Mouse (Mus musculus) stomach, postnatal 0 days (tissue): ENCODE measurements around the gene 4930556J24Rik. TPM values are rescaled to one million over a fixed set of nuclear protein-coding genes. Genes with fewer than 3 reads are reported as not detected.

ENCODE experiments used
- ATAC-seq: fragments of 200-750 bp; cut with Nextera tagmentation; 2 replicates; pipeline ENCODE4 v1.8.0; 2017; ENCODE audit not compliant: low FRiP score, low TSS enrichment
- DNase-seq: peaks from one replicate; pipeline ENCODE4 v3.0.0-alpha.2; 2016; ENCODE audit warnings: low spot score
- H3K27ac ChIP-seq: fragments of 300-500 bp; sonication (generic); replicated peaks from 2 replicates; pipeline ENCODE4 v1.5.1; 2014; ENCODE audit warnings: mild to moderate bottlenecking, control low read depth
- H3K27me3 ChIP-seq: fragments of 300-500 bp; sonication (generic); 2 replicates; pipeline ENCODE4 v1.6.1; 2014; ENCODE audit warnings: low read length; ENCODE audit not compliant: control insufficient read depth, insufficient read depth
- H3K36me3 ChIP-seq: fragments of 300-500 bp; sonication (generic); 2 replicates; pipeline ENCODE4 v1.6.1; 2014; ENCODE audit warnings: low read length, mixed read lengths; ENCODE audit not compliant: control insufficient read depth, insufficient read depth
- H3K4me1 ChIP-seq: fragments of 300-500 bp; sonication (generic); replicated peaks from 2 replicates; pipeline ENCODE4 v1.6.1; 2014; ENCODE audit warnings: antibody characterized with exemption; ENCODE audit not compliant: control insufficient read depth, insufficient read depth
- H3K4me2 ChIP-seq: fragments of 300-500 bp; sonication (generic); replicated peaks from 2 replicates; pipeline ENCODE4 v1.6.1; 2014; ENCODE audit warnings: low read depth, mild to moderate bottlenecking, control low read depth, moderate library complexity
- H3K4me3 ChIP-seq: fragments of 300-500 bp; sonication (generic); 2 replicates; pipeline ENCODE4 v1.5.1; 2014; ENCODE audit warnings: low read depth, low read length, control low read depth
- H3K9ac ChIP-seq: fragments of 300-500 bp; sonication (generic); 2 replicates; pipeline ENCODE4 v1.6.1; 2014; ENCODE audit warnings: mild to moderate bottlenecking, low read length, control low read depth, mixed read lengths
- H3K9me3 ChIP-seq: fragments of 300-500 bp; sonication (generic); 2 replicates; pipeline ENCODE4 v1.6.1; 2016; ENCODE audit warnings: low read length; ENCODE audit not compliant: control insufficient read depth
- CTCF ChIP-seq: IDR thresholded peaks from 2 replicates; pipeline ENCODE4 v1.5.1; 2016; ENCODE audit warnings: antibody characterized with exemption, low read depth, mild to moderate bottlenecking, moderate library complexity
- EP300 ChIP-seq: optimal IDR thresholded peaks from 2 replicates; pipeline ENCODE3; 2016; ENCODE audit warnings: antibody characterized with exemption
- WGBS: fragments of 180-500 bp; shearing (Covaris S2); extraction: QIAGEN DNeasy Blood & Tissue Kit; methylation state at CpG from one replicate; pipeline ENCODE4 v1.1.7; 2014; 5-methylcytosine and 5-hydroxymethylcytosine counted together
- polyA plus RNA-seq: library from polyadenylated mRNA; unstranded; fragments of >200 nt; fragmentation: Nextera tagmentation; extraction: Ambion mirVana; gene quantifications from 2 replicates; pipeline ENCODE4 v1.2.1, GENCODE M21; 2015

The 4930556J24Rik gene
- polyA plus RNA-seq, 1 experiment from 2014 or later, result 0.08 TPM

GRCm38 (mm10) chr11:3936318-3936717 lies 40.3 kb downstream of the 4930556J24Rik start:
- ATAC-seq, result no peak
- H3K4me3 ChIP-seq, result no peak overlapping the region
- WGBS, result 91% methylated on average over 3 of the region's 3 CpGs

GRCm38 (mm10) chr11:3935135-3935534 lies 41.4 kb downstream of the 4930556J24Rik start:
- Histone ChIP-seq H3K9me3 (no peaks in the 10 kb centered on the region), H3K4me3 (no peak overlapping the region), H3K36me3 (no peaks in the 10 kb centered on the region), H3K27me3 (no peaks in the 10 kb centered on the region), H3K9ac (no peak overlapping the region), H3K27ac (no peak overlapping the region), H3K4me2 (no peak overlapping the region), H3K4me1 (no peaks in the 10 kb centered on the region)
- DNase-seq (no peak), ATAC-seq (no peak)
- WGBS, result 72% methylated on average over 4 of the region's 4 CpGs
- TF ChIP-seq CTCF (no peak), EP300 (no peak)

More at GRCm38 (mm10) chr11:3936318-3936717, 40.3 kb downstream of the 4930556J24Rik start:
- no peaks in the 10 kb centered on the region for H3K4me1 ChIP-seq
- H3K9me3 ChIP-seq, result no peaks in the 10 kb centered on the region
- no peak overlapping the region for H3K4me2 ChIP-seq
- DNase-seq, result no peak
- H3K9ac ChIP-seq, result no peak overlapping the region
- TF ChIP-seq EP300 (no peak), CTCF (no peak)
- H3K27ac ChIP-seq, result no peak overlapping the region
- H3K27me3 ChIP-seq, result no peaks in the 10 kb centered on the region
- no peaks in the 10 kb centered on the region for H3K36me3 ChIP-seq

GRCm38 (mm10) chr11:3933756-3934285 lies 42.8 kb downstream of the 4930556J24Rik start:
- ATAC-seq, result no peak
- H3K27ac ChIP-seq, result no peak overlapping the region
- no peak overlapping the region for H3K9ac ChIP-seq
- no peaks in the 10 kb centered on the region for H3K9me3 ChIP-seq
- no peak overlapping the region for H3K4me3 ChIP-seq
- H3K4me1 ChIP-seq, result no peaks in the 10 kb centered on the region
- WGBS, result 84% methylated on average over 9 of the region's 9 CpGs
- no peak for DNase-seq
- no peaks in the 10 kb centered on the region for H3K27me3 ChIP-seq
- no peaks in the 10 kb centered on the region for H3K36me3 ChIP-seq
- TF ChIP-seq CTCF (no peak), EP300 (no peak)
- H3K4me2 ChIP-seq, result no peak overlapping the region

- DNase-seq, result peak; percentile 86
- WGBS, result under 1% methylated on average over 18 of the region's 26 CpGs
- H3K4me1 ChIP-seq, result no peaks in the 10 kb centered on the region
- no peaks in the 10 kb centered on the region for H3K9me3 ChIP-seq
- H3K9ac ChIP-seq, result peak within 1 kb of the TSS; percentile 59
- H3K4me2 ChIP-seq, result peak within 1 kb of the TSS; percentile 69
- H3K4me3 ChIP-seq, result peak within 1 kb of the TSS; percentile 46
- H3K27ac ChIP-seq, result no peak within 1 kb of the TSS; the same call in 1 of the 2 replicates
- no peaks in the 10 kb centered on the region for H3K27me3 ChIP-seq
- no peak for TF ChIP-seq EP300
- TF ChIP-seq CTCF, result no peak
- no peaks in the 10 kb centered on the region for H3K36me3 ChIP-seq
- ATAC-seq, result peak; percentile 86
These were observed 44.9 kb downstream of the 4930556J24Rik start, which contains the start of gene Tcn2 for GRCm38 (mm10) chr11:3931511-3932211. TSS of gene Tcn2 (minus strand) at chr11:3932159.

- Histone ChIP-seq H3K4me2 (peak overlapping the region; percentile 69), H3K27me3 (no peaks in the 10 kb centered on the region), H3K4me3 (0 out of 2 replicates have a peak overlapping the region, but pooled peaks have one; percentile 46), H3K27ac (no peak overlapping the region), H3K9me3 (no peaks in the 10 kb centered on the region), H3K9ac (0 out of 2 replicates have a peak overlapping the region, but pooled peaks have one; percentile 59), H3K4me1 (no peaks in the 10 kb centered on the region), H3K36me3 (0 out of 2 replicates have a peak, but pooled peaks cover under 1% of the 10 kb centered on the region)
- peak; percentile 11 for DNase-seq
- WGBS, result 44% methylated on average over 6 of the region's 6 CpGs
- TF ChIP-seq EP300 (no peak), CTCF (no peak)
- ATAC-seq, result no peak
These were observed 45.6 kb downstream of the 4930556J24Rik start for GRCm38 (mm10) chr11:3930931-3931330.

GRCm38 (mm10) chr11:3930019-3930418 lies 46.6 kb downstream of the 4930556J24Rik start:
- 56% methylated on average over 4 of the region's 4 CpGs for WGBS
- Histone ChIP-seq H3K9me3 (no peaks in the 10 kb centered on the region), H3K4me2 (no peak overlapping the region), H3K9ac (no peak overlapping the region), H3K4me1 (no peaks in the 10 kb centered on the region), H3K27ac (no peak overlapping the region), H3K36me3 (peaks cover 4% of the 10 kb centered on the region; the same call in 1 of the 2 replicates), H3K4me3 (no peak overlapping the region), H3K27me3 (no peaks in the 10 kb centered on the region)
- DNase-seq, result no peak
- TF ChIP-seq EP300 (no peak), CTCF (no peak)
- 0 out of 2 replicates have a peak, but pooled peaks have one; percentile 18 for ATAC-seq
